Mouse (Mus musculus) ES-Bruce4 (cell line): ENCODE measurements around the gene Tex9.

ENCODE experiments used
- CTCF ChIP-seq: IDR thresholded peaks from one replicate; pipeline ENCODE4 v1.8.1; 2011; ENCODE audit warnings: low read depth, low read length
- EP300 ChIP-seq: IDR thresholded peaks from 2 replicates; pipeline ENCODE4 v1.6.1; 2011; ENCODE audit warnings: low read depth, low read length; ENCODE audit not compliant: insufficient read depth
- POLR2A ChIP-seq: IDR thresholded peaks from one replicate; pipeline ENCODE4 v1.8.1; 2011; ENCODE audit warnings: low read length; ENCODE audit not compliant: insufficient read depth

- TF ChIP-seq CTCF (peak; percentile 89), POLR2A (no peak), EP300 (no peak)
Observed at GRCm38 (mm10) chr9:72458233-72458632, 33.8 kb downstream of the Tex9 start.
